Mouse (Mus musculus) lung, adult 2 months (tissue): Measurements from ENCODE around the gene Lsm5. TPM values are rescaled to one million over a fixed set of nuclear protein-coding genes. Genes with fewer than 3 reads are reported as not detected.

Experiments used
- DNase-seq: peaks from one replicate; pipeline ENCODE4 v3.0.0; 2022
- H3K4me1 ChIP-seq: fragments of 200-500 bp; 2 replicates; pipeline ENCODE4 v1.6.1; 2011; ENCODE audit warnings: low read length; ENCODE audit not compliant: control insufficient read depth, insufficient read depth
- H3K4me3 ChIP-seq: fragments of 200-500 bp; replicated peaks from 2 replicates; pipeline ENCODE3; 2011; ENCODE audit warnings: low read depth, mild to moderate bottlenecking, control low read depth, low read length; ENCODE audit errors: extremely low read depth
- CTCF ChIP-seq: fragments of 200-500 bp; IDR thresholded peaks from 2 replicates; pipeline ENCODE4 v1.5.1; 2011; ENCODE audit warnings: mild to moderate bottlenecking, low read length, control low read depth; ENCODE audit not compliant: insufficient read depth
- POLR2A ChIP-seq: fragments of 200-500 bp; IDR thresholded peaks from 2 replicates; pipeline ENCODE4 v1.6.1; 2011; ENCODE audit warnings: low read depth, mild to moderate bottlenecking, control low read depth, low read length, borderline replicate concordance; ENCODE audit errors: extremely low read depth
- WGBS: fragments of 180-500 bp; shearing (Covaris S2); methylation state at CpG from one replicate; pipeline ENCODE4 v1.1.7; 2018; 5-methylcytosine and 5-hydroxymethylcytosine counted together
- polyA plus RNA-seq: library from polyadenylated mRNA; depleted of rRNA; stranded (reverse); fragments of >200 nt; gene quantifications from 2 replicates; pipeline ENCODE4 v1.2.3, GENCODE M21; 2012; rRNA removed

Lsm5 gene
- polyA plus RNA-seq, 1 experiment: 3.1 TPM

DNA sequence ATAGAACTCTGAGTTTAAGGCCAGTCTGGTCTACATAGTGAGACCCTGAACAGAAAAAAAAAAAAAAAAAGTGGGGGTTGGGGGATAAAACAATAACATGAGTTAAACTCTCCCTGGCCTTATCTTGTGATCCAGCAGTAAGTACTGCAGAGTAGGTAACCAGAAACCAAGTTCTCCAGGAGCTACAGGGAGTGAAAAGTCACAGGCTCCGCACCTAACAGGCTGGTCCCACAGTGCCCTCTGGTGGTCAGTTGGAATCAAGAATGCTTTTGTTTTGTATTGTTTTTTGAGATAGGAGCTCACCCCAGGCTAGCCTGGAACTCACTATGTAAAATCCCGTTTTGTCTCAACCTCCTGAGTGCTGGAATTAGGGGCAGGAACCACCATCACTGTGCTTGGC, 13.3 kb downstream of the Lsm5 start:
- peak; percentile 49 for DNase-seq
- Histone ChIP-seq H3K4me1 (no peaks in the 10 kb centered on the region), H3K4me3 (no peak overlapping the region)
- TF ChIP-seq CTCF (peak; percentile 82), POLR2A (no peak)
- WGBS: 0% methylated on average over 2 of the region's 2 CpGs

- 89% methylated on average over 3 of the region's 3 CpGs for WGBS
- TF ChIP-seq POLR2A (no peak), CTCF (no peak)
- H3K4me3 ChIP-seq: no peak overlapping the region
- no peaks in the 10 kb centered on the region for H3K4me1 ChIP-seq
- no peak for DNase-seq
Observed at GRCm38 (mm10) chr6:56688238-56688637, 16.3 kb downstream of the Lsm5 start.

- TF ChIP-seq CTCF (no peak), POLR2A (no peak)
- Histone ChIP-seq H3K4me3 (no peak overlapping the region), H3K4me1 (no peaks in the 10 kb centered on the region)
- WGBS: 77% methylated on average over 3 of the region's 3 CpGs
- no peak for DNase-seq
Observed at GRCm38 (mm10) chr6:56664410-56664809, 40.1 kb downstream of the Lsm5 start.

- TF ChIP-seq POLR2A: no peak
- DNase-seq: no peak
- no peaks in the 10 kb centered on the region for H3K4me1 ChIP-seq
- 71% methylated on average over 8 of the region's 8 CpGs for WGBS
- no peak overlapping the region for H3K4me3 ChIP-seq
Observed at GRCm38 (mm10) chr6:56655393-56655792, 49.1 kb downstream of the Lsm5 start.

DNA sequence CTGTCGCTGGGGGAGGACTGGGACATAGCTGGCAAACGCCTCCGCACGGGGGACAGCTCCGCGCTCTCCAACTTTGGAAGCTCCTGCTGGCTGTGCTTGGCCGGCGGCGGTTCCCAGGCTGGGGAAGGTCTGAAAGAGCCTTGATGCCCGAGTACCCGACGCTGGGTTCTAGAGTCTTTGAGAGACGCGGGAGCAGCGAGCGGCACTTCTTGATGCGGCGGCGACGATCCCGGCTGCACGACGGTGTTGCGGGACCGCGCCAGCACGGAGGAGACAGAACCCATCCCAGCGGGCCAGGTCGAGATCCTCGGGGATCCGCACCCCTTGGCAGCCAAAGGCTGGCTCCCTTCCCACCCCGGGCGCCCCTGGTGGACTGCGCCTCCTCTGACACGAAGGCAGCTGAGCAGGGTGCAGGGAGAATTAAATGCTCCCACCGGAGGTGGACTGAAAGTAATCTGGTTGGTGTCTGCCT, 52.4 kb downstream of the Lsm5 start:
- Histone ChIP-seq H3K4me3 (no peak overlapping the region), H3K4me1 (no peaks in the 10 kb centered on the region)
- no peak for DNase-seq
- 1% methylated on average over 36 of the region's 36 CpGs for WGBS
- no peak for TF ChIP-seq POLR2A
- TF ChIP-seq CTCF: no peak

Other genes with a start within 250 kb of the Lsm5 start
- 0.19 and 0.20 TPM in 2 replicates for gene Pde1c, start 135.6 kb downstream of the Lsm5 start, polyA plus RNA-seq
- gene Avl9, start 10.2 kb upstream of the Lsm5 start, polyA plus RNA-seq: 6.0 and 8.4 TPM in 2 replicates
- gene Kbtbd2, start 93.1 kb upstream of the Lsm5 start, polyA plus RNA-seq: 10.0 and 14.0 TPM in 2 replicates
- 71.5 and 91.9 TPM in 2 replicates for gene Fkbp9, start 127.3 kb upstream of the Lsm5 start, polyA plus RNA-seq
- gene Nt5c3, start 219.2 kb upstream of the Lsm5 start, polyA plus RNA-seq: 5.2 and 6.0 TPM in 2 replicates
- 0.05 and 0.08 TPM in 2 replicates for gene Vmn1r4, start 219.3 kb upstream of the Lsm5 start, polyA plus RNA-seq